Mouse (Mus musculus): ENCODE results near the gene Galnt13.
"Not testable (repeated sequence)": the region's sequence is repeated elsewhere in the genome, so short reads cannot be mapped to it uniquely, and the experiment has no call there.

The Galnt13 gene

GRCm38 (mm10) chr2:54915088-54915670 lies 479.1 kb downstream of the Galnt13 start:
- DNase-seq (ENCODE audit: low spot score): no peak

- no peak for DNase-seq (ENCODE audit: low spot score)
These were observed 500.3 kb downstream of the Galnt13 start for GRCm38 (mm10) chr2:54936369-54936768.

- DNase-seq (ENCODE audit: low spot score): no peak
These were observed 501.2 kb downstream of the Galnt13 start for GRCm38 (mm10) chr2:54937306-54937705.

- DNase-seq (ENCODE audit: low spot score): no peak
These were observed 502.0 kb downstream of the Galnt13 start for GRCm38 (mm10) chr2:54938075-54938474.

- DNase-seq (ENCODE audit: low spot score): no peak
These were observed 507.3 kb downstream of the Galnt13 start for GRCm38 (mm10) chr2:54943386-54943785.

GRCm38 (mm10) chr2:54983839-54984238 lies 547.7 kb downstream of the Galnt13 start:
- no peak for DNase-seq (ENCODE audit: low spot score)

- DNase-seq (ENCODE audit: low spot score): not testable (repeated sequence)
These were observed 586.4 kb downstream of the Galnt13 start for GRCm38 (mm10) chr2:55022539-55022938.

- no peak for DNase-seq (ENCODE audit: low spot score)
These were observed 598.5 kb downstream of the Galnt13 start for GRCm38 (mm10) chr2:55034610-55035009.

- DNase-seq (ENCODE audit: low spot score): no peak
These were observed 629.6 kb downstream of the Galnt13 start for GRCm38 (mm10) chr2:55065469-55066315.

- DNase-seq (ENCODE audit: low spot score): no peak
These were observed 649.5 kb downstream of the Galnt13 start for GRCm38 (mm10) chr2:55085580-55085979.

GRCm38 (mm10) chr2:55088034-55088433 lies 651.9 kb downstream of the Galnt13 start:
- DNase-seq (ENCODE audit: low spot score): no peak

GRCm38 (mm10) chr2:55090332-55090731 lies 654.2 kb downstream of the Galnt13 start:
- DNase-seq (ENCODE audit: low spot score): no peak

GRCm38 (mm10) chr2:55091495-55091894 lies 655.4 kb downstream of the Galnt13 start:
- DNase-seq (ENCODE audit: low spot score): no peak

- DNase-seq (ENCODE audit: low spot score): no peak
These were observed 663.0 kb downstream of the Galnt13 start for GRCm38 (mm10) chr2:55099100-55099499.

- no peak for DNase-seq (ENCODE audit: low spot score)
These were observed 665.2 kb downstream of the Galnt13 start for GRCm38 (mm10) chr2:55101279-55101678.

- DNase-seq (ENCODE audit: low spot score): no peak
These were observed 667.4 kb downstream of the Galnt13 start for GRCm38 (mm10) chr2:55103521-55103920.

- no peak for DNase-seq (ENCODE audit: low spot score)
These were observed 671.7 kb downstream of the Galnt13 start for GRCm38 (mm10) chr2:55107828-55108227.

GRCm38 (mm10) chr2:55153089-55153488 lies 717.0 kb downstream of the Galnt13 start:
- DNase-seq (ENCODE audit: low spot score): no peak

GRCm38 (mm10) chr2:55164781-55165180 lies 728.7 kb downstream of the Galnt13 start:
- DNase-seq (ENCODE audit: low spot score): no peak

All from MN1 (cell line).